Mouse (Mus musculus) midbrain, embryonic 16.5 days (tissue): ENCODE results near the gene Olfr1030. TPM values are rescaled to one million over a fixed set of nuclear protein-coding genes. Genes with fewer than 3 reads are reported as not detected.
"Not testable (repeated sequence)": the region's sequence is repeated elsewhere in the genome, so short reads cannot be mapped to it uniquely, and the experiment has no call there.

Source experiments
- ATAC-seq: fragments of 200-750 bp; cut with Nextera tagmentation; 2 replicates; pipeline ENCODE4 v1.8.0; 2017; ENCODE audit warnings: moderate TSS enrichment
- H3K27ac ChIP-seq: fragments of 300-500 bp; sonication (generic); 2 replicates; pipeline ENCODE4 v1.5.1; 2014; ENCODE audit warnings: mild to moderate bottlenecking, low read length, mixed read lengths
- H3K27me3 ChIP-seq: fragments of 300-500 bp; sonication (generic); 2 replicates; pipeline ENCODE4 v1.6.1; 2014; ENCODE audit warnings: low read depth, low read length, mixed read lengths; ENCODE audit not compliant: control insufficient read depth, insufficient read depth
- H3K36me3 ChIP-seq: fragments of 300-500 bp; sonication (generic); 2 replicates; pipeline ENCODE4 v1.6.1; 2014; ENCODE audit warnings: mild to moderate bottlenecking, low read length, moderate library complexity, mixed read lengths; ENCODE audit not compliant: control insufficient read depth, insufficient read depth
- H3K4me1 ChIP-seq: fragments of 300-500 bp; sonication (generic); 2 replicates; pipeline ENCODE4 v1.6.1; 2014; ENCODE audit warnings: mild to moderate bottlenecking, low read length, mixed read lengths; ENCODE audit not compliant: control insufficient read depth, insufficient read depth
- H3K4me2 ChIP-seq: fragments of 300-500 bp; sonication (generic); 2 replicates; pipeline ENCODE4 v1.6.1; 2014; ENCODE audit warnings: mild to moderate bottlenecking, low read length, mixed read lengths
- H3K4me3 ChIP-seq: fragments of 300-500 bp; sonication (generic); 2 replicates; pipeline ENCODE4 v1.5.1; 2014; ENCODE audit warnings: low read depth, mild to moderate bottlenecking, low read length, moderate library complexity, mixed read lengths
- H3K9ac ChIP-seq: fragments of 300-500 bp; sonication (generic); 2 replicates; pipeline ENCODE4 v1.6.1; 2014; ENCODE audit warnings: low read depth, low read length, mixed read lengths
- H3K9me3 ChIP-seq: fragments of 300-500 bp; sonication (generic); replicated peaks from 2 replicates; pipeline ENCODE4 v1.6.1; 2014; ENCODE audit warnings: mild to moderate bottlenecking, low read length, mixed read lengths; ENCODE audit not compliant: control insufficient read depth, poor library complexity, severe bottlenecking
- WGBS: fragments of 180-500 bp; shearing (Covaris S2); extraction: QIAGEN DNeasy Blood & Tissue Kit; methylation state at CpG from one replicate; pipeline ENCODE4 v1.1.7; 2014; 5-methylcytosine and 5-hydroxymethylcytosine counted together
- polyA plus RNA-seq: library from polyadenylated mRNA; unstranded; fragments of >200 nt; fragmentation: Nextera tagmentation; extraction: Ambion mirVana; gene quantifications from 2 replicates; pipeline ENCODE4 v1.2.1, GENCODE M21; 2015

Gene Olfr1030
- not detected in 2 replicates for polyA plus RNA-seq

- Histone ChIP-seq H3K27ac (no peak within 1 kb of the TSS), H3K4me3 (no peak within 1 kb of the TSS), H3K4me1 (no peaks in the 10 kb centered on the region), H3K9ac (no peak within 1 kb of the TSS), H3K4me2 (no peak within 1 kb of the TSS), H3K36me3 (no peaks in the 10 kb centered on the region), H3K9me3 (no peaks in the 10 kb centered on the region), H3K27me3 (no peaks in the 10 kb centered on the region)
- WGBS = 73% methylated on average over 1 of the region's 1 CpGs
- ATAC-seq = no peak
Observed at GRCm38 (mm10) chr2:85978976-85979375, at the start of gene Olfr1030. TSS of gene Olfr1030 (plus strand) at chr2:85979276.

GRCm38 (mm10) chr2:85950137-85950536, 28.9 kb upstream of the Olfr1030 start, which contains the start of gene Olfr1028:
TSS of gene Olfr1028 (plus strand) at chr2:85950437.
- H3K9ac ChIP-seq = no peak within 1 kb of the TSS
- ATAC-seq = no peak
- H3K27me3 ChIP-seq = no peaks in the 10 kb centered on the region
- 81% methylated on average over 1 of the region's 1 CpGs for WGBS
- H3K4me2 ChIP-seq = no peak within 1 kb of the TSS
- no peak within 1 kb of the TSS for H3K27ac ChIP-seq
- no peaks in the 10 kb centered on the region for H3K4me1 ChIP-seq
- H3K9me3 ChIP-seq = no peaks in the 10 kb centered on the region
- no peak within 1 kb of the TSS for H3K4me3 ChIP-seq
- no peaks in the 10 kb centered on the region for H3K36me3 ChIP-seq

GRCm38 (mm10) chr2:85973595-85973994, 5.5 kb upstream of the Olfr1030 start, which contains the start of gene Olfr1029:
TSS of gene Olfr1029 (plus strand) at chr2:85973895.
- H3K9me3 ChIP-seq = no peaks in the 10 kb centered on the region
- no peaks in the 10 kb centered on the region for H3K36me3 ChIP-seq
- no peak within 1 kb of the TSS for H3K27ac ChIP-seq
- no peak for ATAC-seq
- no peaks in the 10 kb centered on the region for H3K27me3 ChIP-seq
- no peak within 1 kb of the TSS for H3K9ac ChIP-seq
- no peak within 1 kb of the TSS for H3K4me2 ChIP-seq
- H3K4me3 ChIP-seq = no peak within 1 kb of the TSS
- no peaks in the 10 kb centered on the region for H3K4me1 ChIP-seq
- 84% methylated on average over 2 of the region's 2 CpGs for whole genome bisulfite sequencing

GRCm38 (mm10) chr2:85990004-85990403, 10.9 kb downstream of the Olfr1030 start, which contains the start of gene Olfr1031:
TSS of gene Olfr1031 (plus strand) at chr2:85990304.
- H3K36me3 ChIP-seq = no peaks in the 10 kb centered on the region
- no peaks in the 10 kb centered on the region for H3K4me1 ChIP-seq
- no peak within 1 kb of the TSS for H3K4me2 ChIP-seq
- 66% methylated on average over 3 of the region's 3 CpGs for WGBS
- H3K9me3 ChIP-seq = no peaks in the 10 kb centered on the region
- H3K27ac ChIP-seq = no peak within 1 kb of the TSS
- H3K27me3 ChIP-seq = no peaks in the 10 kb centered on the region
- ATAC-seq = no peak
- no peak within 1 kb of the TSS for H3K9ac ChIP-seq
- H3K4me3 ChIP-seq = no peak within 1 kb of the TSS

- Histone ChIP-seq H3K4me1 (no peaks in the 10 kb centered on the region), H3K9me3 (no peaks in the 10 kb centered on the region), H3K9ac (no peak within 1 kb of the TSS), H3K4me3 (no peak within 1 kb of the TSS), H3K36me3 (no peaks in the 10 kb centered on the region), H3K27me3 (no peaks in the 10 kb centered on the region), H3K27ac (no peak within 1 kb of the TSS), H3K4me2 (no peak within 1 kb of the TSS)
- WGBS = 87% methylated on average over 7 of the region's 7 CpGs
- no peak for ATAC-seq
Observed at GRCm38 (mm10) chr2:86005240-86005639, 26.2 kb downstream of the Olfr1030 start, which contains the start of gene Olfr1032. TSS of gene Olfr1032 (plus strand) at chr2:86005540.

- WGBS = 0% methylated on average over 10 of the region's 11 CpGs
- H3K27ac ChIP-seq = not testable (repeated sequence)
Observed at GRCm38 (mm10) chr2:86020406-86020805, 41.3 kb downstream of the Olfr1030 start, which contains the start of gene Olfr1033. TSS of gene Olfr1033 (plus strand) at chr2:86020633.

GRCm38 (mm10) chr2:86021518-86021917, 42.4 kb downstream of the Olfr1030 start:
- ATAC-seq, H3K4me3 ChIP-seq, H3K9me3 ChIP-seq, H3K27me3 ChIP-seq, H3K9ac ChIP-seq, H3K4me2 ChIP-seq, H3K4me1 ChIP-seq, H3K36me3 ChIP-seq, H3K27ac ChIP-seq: not testable (repeated sequence)
- WGBS = 80% methylated on average over 3 of the region's 9 CpGs

More at GRCm38 (mm10) chr2:86020406-86020805, 41.3 kb downstream of the Olfr1030 start, which contains the start of gene Olfr1033:
- not testable (repeated sequence) for H3K9ac ChIP-seq, H3K9me3 ChIP-seq, H3K27me3 ChIP-seq, H3K4me1 ChIP-seq, H3K36me3 ChIP-seq, ATAC-seq
- Histone ChIP-seq H3K4me3 (peak within 1 kb of the TSS; percentile 37), H3K4me2 (peak within 1 kb of the TSS; percentile 51)

Other genes with a start within 250 kb of the Olfr1030 start
- not detected in 2 replicates for gene Olfr1012, start 216.5 kb upstream of the Olfr1030 start, polyA plus RNA-seq
- gene Olfr1013, start 212.2 kb upstream of the Olfr1030 start, polyA plus RNA-seq = not detected in 2 replicates
- gene Olfr1014, start 206.6 kb upstream of the Olfr1030 start, polyA plus RNA-seq = not detected in 2 replicates
- not detected in 2 replicates for gene Olfr1015, start 197.3 kb upstream of the Olfr1030 start, polyA plus RNA-seq
- not detected in 2 replicates for gene Olfr1016, start 176.7 kb upstream of the Olfr1030 start, polyA plus RNA-seq
- not detected in 2 replicates for gene Olfr1018, start 160.8 kb upstream of the Olfr1030 start, polyA plus RNA-seq
- gene Olfr1019, start 133.8 kb upstream of the Olfr1030 start, polyA plus RNA-seq = not detected in 2 replicates
- gene Olfr1020, start 132.2 kb upstream of the Olfr1030 start, polyA plus RNA-seq = not detected in 2 replicates
- gene Olfr1022, start 110.7 kb upstream of the Olfr1030 start, polyA plus RNA-seq = not detected in 2 replicates
- gene Olfr1023, start 93.6 kb upstream of the Olfr1030 start, polyA plus RNA-seq = not detected in 2 replicates
- gene Olfr1024, start 74.2 kb upstream of the Olfr1030 start, polyA plus RNA-seq = not detected in 2 replicates
- not detected in 2 replicates for gene Olfr1025-ps1, start 64.1 kb upstream of the Olfr1030 start, polyA plus RNA-seq
- not detected in 2 replicates for gene Olfr1026, start 57.7 kb upstream of the Olfr1030 start, polyA plus RNA-seq
- not detected in 2 replicates for gene Olfr1028, start 28.8 kb upstream of the Olfr1030 start, polyA plus RNA-seq
- not detected in 2 replicates for gene Olfr1029, start 5.4 kb upstream of the Olfr1030 start, polyA plus RNA-seq
- not detected in 2 replicates for gene Olfr1031, start 11.0 kb downstream of the Olfr1030 start, polyA plus RNA-seq
- gene Olfr1032, start 26.3 kb downstream of the Olfr1030 start, polyA plus RNA-seq = not detected in 2 replicates
- gene Olfr1033, start 41.4 kb downstream of the Olfr1030 start, polyA plus RNA-seq = 0.79 TPM in 1 of 2 replicates, not detected in the other
- not detected in 2 replicates for gene Olfr1034, start 66.6 kb downstream of the Olfr1030 start, polyA plus RNA-seq
- not detected in 2 replicates for gene Olfr1036, start 94.7 kb downstream of the Olfr1030 start, polyA plus RNA-seq
- gene Olfr1037, start 108.1 kb downstream of the Olfr1030 start, polyA plus RNA-seq = not detected in 2 replicates
- gene Olfr1039, start 156.7 kb downstream of the Olfr1030 start, polyA plus RNA-seq = not detected in 2 replicates
- not detected in 2 replicates for gene Olfr1040, start 167.5 kb downstream of the Olfr1030 start, polyA plus RNA-seq
- not detected in 2 replicates for gene Olfr1042, start 182.6 kb downstream of the Olfr1030 start, polyA plus RNA-seq
- not detected in 2 replicates for gene Olfr1043, start 188.2 kb downstream of the Olfr1030 start, polyA plus RNA-seq
- gene Olfr1044, start 198.5 kb downstream of the Olfr1030 start, polyA plus RNA-seq = not detected in 2 replicates
- gene Olfr52, start 206.4 kb downstream of the Olfr1030 start, polyA plus RNA-seq = not detected in 2 replicates
- not detected in 2 replicates for gene Olfr1045, start 223.7 kb downstream of the Olfr1030 start, polyA plus RNA-seq
- gene Olfr1046, start 240.0 kb downstream of the Olfr1030 start, polyA plus RNA-seq = not detected in 2 replicates